Mouse (Mus musculus) erythroblast, embryonic 14.5 days (primary cell): Measurements from ENCODE around the gene Dennd6b.

Source experiments
- GATA1 ChIP-seq: IDR thresholded peaks from 2 replicates; pipeline ENCODE4 v1.6.1; 2012; ENCODE audit warnings: low read length, inconsistent platforms, mixed read lengths
- TAL1 ChIP-seq: IDR thresholded peaks from 3 replicates; pipeline ENCODE4 v1.6.1; 2012; ENCODE audit warnings: low read length, inconsistent platforms, mixed read lengths

DNA sequence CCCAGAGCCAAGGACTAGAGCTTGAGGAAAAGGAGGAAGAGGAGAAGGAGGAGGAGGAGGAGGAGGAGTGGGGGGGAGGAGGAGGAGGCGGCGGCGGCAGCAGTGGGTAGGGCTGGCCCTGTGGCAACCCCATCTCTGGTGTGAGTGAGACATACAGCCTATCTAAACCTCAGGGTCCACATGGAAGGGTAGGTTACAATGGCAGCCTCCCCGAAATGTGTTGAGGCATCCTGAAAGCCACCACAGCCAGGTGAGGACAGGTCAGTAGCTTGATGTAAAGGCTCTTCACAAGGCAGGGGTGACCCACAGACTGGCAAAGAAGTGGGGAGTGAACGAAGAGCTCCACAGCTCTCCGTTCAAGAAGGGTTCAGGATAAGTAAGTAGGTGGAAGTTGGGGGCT lies 57.8 kb downstream of the Dennd6b start:
- TF ChIP-seq GATA1, result no peak
- TF ChIP-seq TAL1, result no peak
